Mouse (Mus musculus) testis, adult 2 months (tissue): ENCODE measurements at regions not wholly inside any gene's neighbourhood (a gene's known extent, or its start where the extent isn't known, plus 50 kb on each side); places are given as distances from the start of the nearest gene placed in this dataset.

ENCODE experiments used
- CTCF ChIP-seq: fragments of 200-500 bp; IDR thresholded peaks from 2 replicates; pipeline ENCODE4 v1.5.1; 2012; ENCODE audit warnings: low read depth, mild to moderate bottlenecking, inconsistent platforms, low read length, moderate library complexity; ENCODE audit not compliant: control insufficient read depth, insufficient read depth, insufficient replicate concordance
- POLR2A ChIP-seq: fragments of 200-500 bp; IDR thresholded peaks from 2 replicates; pipeline ENCODE4 v1.6.1; 2012; ENCODE audit warnings: low read depth, mild to moderate bottlenecking, inconsistent platforms, low read length, moderate library complexity; ENCODE audit not compliant: control insufficient read depth

- TF ChIP-seq CTCF: no peak
- TF ChIP-seq POLR2A: no peak
These were observed 187.1 kb upstream of the Ubl3 start for GRCm38 (mm10) chr5:148739672-148740071.
